Mouse (Mus musculus): ENCODE measurements around the gene Thrb. TPM values are rescaled to one million over a fixed set of nuclear protein-coding genes. Genes with fewer than 3 reads are reported as not detected.

Gene Thrb
- polyA plus RNA-seq, 1 experiment = 0.65 TPM

DNA sequence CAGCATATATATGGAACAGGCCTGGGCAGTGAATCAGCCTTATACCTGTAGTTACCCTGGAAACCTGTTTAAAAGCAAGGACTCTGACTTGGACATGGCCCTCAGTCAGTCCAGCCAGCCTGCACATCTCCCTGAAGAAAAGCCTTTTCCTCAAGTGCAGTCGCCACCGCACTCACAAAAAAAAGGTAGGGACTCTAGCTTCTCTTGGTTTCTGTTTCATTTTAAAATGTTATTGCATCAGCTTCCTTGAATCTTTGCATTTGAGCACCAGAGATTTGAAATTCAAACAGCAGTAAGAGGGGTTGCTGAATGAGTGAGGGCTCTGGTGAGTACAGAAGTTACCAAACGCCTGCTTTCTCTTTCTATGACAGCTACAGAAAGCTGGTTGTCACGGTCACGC is 322.0 kb downstream of the Thrb start:
- DNase-seq (ENCODE audit: low read depth in 1 of 2, low spot score in 2 of 2) = no peak
- Histone ChIP-seq H3K4me3 (ENCODE audit: extremely low read depth, insufficient read depth, insufficient read length) (no peak overlapping the region), H3K27me3 (ENCODE audit: control insufficient read depth, insufficient read depth, low read length) (no peaks in the 10 kb centered on the region), H3K36me3 (ENCODE audit: control insufficient read depth, insufficient read depth, low read length) (no peaks in the 10 kb centered on the region), H3K4me1 (ENCODE audit: control insufficient read depth, insufficient read depth, insufficient read length) (peaks cover 2% of the 10 kb centered on the region; the same call in 1 of the 2 replicates), H3K27ac (ENCODE audit: insufficient read depth, low read length) (no peak overlapping the region)
- 29% methylated on average over 5 of the region's 5 CpGs for WGBS
- TF ChIP-seq CTCF (IDR thresholded peaks at IDR 0.05; ENCODE audit: extremely low read depth, insufficient read depth, insufficient read length, insufficient replicate concordance) = no peak
- no peak for TF ChIP-seq POLR2A (IDR thresholded peaks at IDR 0.05; ENCODE audit: low read depth, low read length)

GRCm38 (mm10) chr14:17983390-17983789 is 323.3 kb downstream of the Thrb start:
- Histone ChIP-seq H3K4me3 (ENCODE audit: extremely low read depth, insufficient read depth, insufficient read length) (no peak overlapping the region), H3K4me1 (ENCODE audit: control insufficient read depth, insufficient read depth, insufficient read length) (peaks cover 2% of the 10 kb centered on the region; the same call in 1 of the 2 replicates), H3K27ac (ENCODE audit: insufficient read depth, low read length) (no peak overlapping the region), H3K27me3 (ENCODE audit: control insufficient read depth, insufficient read depth, low read length) (no peaks in the 10 kb centered on the region), H3K36me3 (ENCODE audit: control insufficient read depth, insufficient read depth, low read length) (no peaks in the 10 kb centered on the region)
- TF ChIP-seq CTCF (IDR thresholded peaks at IDR 0.05; ENCODE audit: extremely low read depth, insufficient read depth, insufficient read length, insufficient replicate concordance) (no peak), POLR2A (IDR thresholded peaks at IDR 0.05; ENCODE audit: low read depth, low read length) (no peak)
- DNase-seq (ENCODE audit: low read depth in 1 of 2, low spot score in 2 of 2) = no peak
- 53% methylated on average over 3 of the region's 3 CpGs for WGBS

DNA sequence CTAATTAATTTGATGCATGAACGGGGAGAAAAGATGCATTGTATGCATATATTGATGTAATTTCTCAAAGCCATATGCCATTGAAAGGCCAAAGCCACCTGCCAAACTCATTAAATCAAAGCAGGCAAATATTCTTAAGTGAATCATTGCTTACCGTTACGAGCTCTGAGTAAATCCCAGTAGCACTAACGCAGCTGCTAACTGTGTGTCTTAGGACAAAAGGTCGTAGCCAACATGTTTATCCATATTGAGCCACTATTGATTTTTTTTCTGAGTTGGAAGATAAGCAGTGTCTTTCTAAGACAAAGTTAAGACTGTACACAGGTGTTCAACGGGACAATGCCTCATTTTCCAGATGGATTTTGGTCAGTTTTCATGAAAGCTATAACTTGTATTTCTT is 323.8 kb downstream of the Thrb start:
- TF ChIP-seq POLR2A (IDR thresholded peaks at IDR 0.05; ENCODE audit: low read depth, low read length) = no peak
- TF ChIP-seq CTCF (IDR thresholded peaks at IDR 0.05; ENCODE audit: extremely low read depth, insufficient read depth, insufficient read length, insufficient replicate concordance) = no peak
- peaks cover 2% of the 10 kb centered on the region; the same call in 1 of the 2 replicates for H3K4me1 ChIP-seq (ENCODE audit: control insufficient read depth, insufficient read depth, insufficient read length)
- WGBS = 82% methylated on average over 6 of the region's 6 CpGs
- no peaks in the 10 kb centered on the region for H3K36me3 ChIP-seq (ENCODE audit: control insufficient read depth, insufficient read depth, low read length)
- H3K4me3 ChIP-seq (ENCODE audit: extremely low read depth, insufficient read depth, insufficient read length) = no peak overlapping the region
- H3K27ac ChIP-seq (ENCODE audit: insufficient read depth, low read length) = no peak overlapping the region
- H3K27me3 ChIP-seq (ENCODE audit: control insufficient read depth, insufficient read depth, low read length) = no peaks in the 10 kb centered on the region
- DNase-seq (ENCODE audit: low read depth in 1 of 2, low spot score in 2 of 2) = no peak

DNA sequence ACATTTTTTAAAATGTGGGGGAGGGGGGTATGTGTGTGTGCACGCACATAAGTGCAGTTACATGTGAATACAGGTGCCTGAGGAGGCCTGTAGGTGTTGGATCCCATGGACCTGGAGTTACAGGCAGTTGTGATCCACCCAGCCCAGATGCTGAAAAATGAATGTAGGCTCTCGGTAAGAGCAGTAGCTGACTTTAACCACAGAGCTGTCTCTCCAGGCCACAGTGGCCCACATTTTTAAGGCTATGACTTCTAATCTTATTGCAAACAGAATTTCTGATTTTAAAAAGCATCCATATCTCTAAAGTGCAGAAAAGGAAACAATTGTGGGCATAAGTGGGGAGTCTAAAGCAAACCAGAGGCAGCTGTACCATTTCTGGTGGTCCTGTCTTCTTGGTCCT is 328.5 kb downstream of the Thrb start:
- WGBS = 71% methylated on average over 2 of the region's 2 CpGs

GRCm38 (mm10) chr14:17989182-17989581 is 329.1 kb downstream of the Thrb start:
- DNase-seq (ENCODE audit: low read depth in 1 of 2, low spot score in 2 of 2) = no peak
- H3K4me3 ChIP-seq (ENCODE audit: extremely low read depth, insufficient read depth, insufficient read length) = no peak overlapping the region
- H3K27me3 ChIP-seq (ENCODE audit: control insufficient read depth, insufficient read depth, low read length) = no peaks in the 10 kb centered on the region
- no peaks in the 10 kb centered on the region for H3K4me1 ChIP-seq (ENCODE audit: control insufficient read depth, insufficient read depth, insufficient read length)
- TF ChIP-seq CTCF (IDR thresholded peaks at IDR 0.05; ENCODE audit: extremely low read depth, insufficient read depth, insufficient read length, insufficient replicate concordance) (no peak), POLR2A (IDR thresholded peaks at IDR 0.05; ENCODE audit: low read depth, low read length) (no peak)
- WGBS = 60% methylated on average over 4 of the region's 4 CpGs
- H3K27ac ChIP-seq (ENCODE audit: insufficient read depth, low read length) = no peak overlapping the region
- H3K36me3 ChIP-seq (ENCODE audit: control insufficient read depth, insufficient read depth, low read length) = no peaks in the 10 kb centered on the region

More for the DNA sequence above, 328.5 kb downstream of the Thrb start:
- Histone ChIP-seq H3K4me3 (ENCODE audit: extremely low read depth, insufficient read depth, insufficient read length) (no peak overlapping the region), H3K27me3 (ENCODE audit: control insufficient read depth, insufficient read depth, low read length) (no peaks in the 10 kb centered on the region), H3K4me1 (ENCODE audit: control insufficient read depth, insufficient read depth, insufficient read length) (no peaks in the 10 kb centered on the region), H3K36me3 (ENCODE audit: control insufficient read depth, insufficient read depth, low read length) (no peaks in the 10 kb centered on the region), H3K27ac (ENCODE audit: insufficient read depth, low read length) (no peak overlapping the region)
- no peak for TF ChIP-seq POLR2A (IDR thresholded peaks at IDR 0.05; ENCODE audit: low read depth, low read length)
- no peak for TF ChIP-seq CTCF (IDR thresholded peaks at IDR 0.05; ENCODE audit: extremely low read depth, insufficient read depth, insufficient read length, insufficient replicate concordance)
- DNase-seq (ENCODE audit: low read depth in 1 of 2, low spot score in 2 of 2) = no peak

DNA sequence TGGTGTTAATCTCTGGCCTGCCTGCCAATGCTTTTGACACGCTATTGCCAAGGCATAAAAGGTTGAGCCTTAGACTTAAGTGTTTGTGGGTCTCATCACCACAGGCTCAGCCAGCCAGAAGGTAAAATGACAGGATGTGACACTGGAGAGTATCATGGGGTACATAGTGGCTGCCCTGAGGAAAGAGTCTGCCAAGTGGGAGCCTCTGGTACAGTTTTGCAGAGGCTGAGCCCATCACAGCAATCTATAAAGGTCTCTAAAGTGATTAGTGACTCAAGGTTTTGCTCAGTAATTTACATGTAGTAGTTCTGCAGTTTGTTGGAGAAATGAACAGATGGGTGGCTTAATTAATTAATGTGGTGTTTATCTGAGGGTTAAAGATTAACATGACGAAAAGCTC is 330.1 kb downstream of the Thrb start:
- H3K27me3 ChIP-seq (ENCODE audit: control insufficient read depth, insufficient read depth, low read length) = no peaks in the 10 kb centered on the region
- no peaks in the 10 kb centered on the region for H3K4me1 ChIP-seq (ENCODE audit: control insufficient read depth, insufficient read depth, insufficient read length)
- WGBS = 83% methylated on average over 2 of the region's 2 CpGs
- H3K27ac ChIP-seq (ENCODE audit: insufficient read depth, low read length) = no peak overlapping the region
- DNase-seq (ENCODE audit: low read depth in 1 of 2, low spot score in 2 of 2) = no peak
- H3K36me3 ChIP-seq (ENCODE audit: control insufficient read depth, insufficient read depth, low read length) = no peaks in the 10 kb centered on the region
- TF ChIP-seq POLR2A (IDR thresholded peaks at IDR 0.05; ENCODE audit: low read depth, low read length) = no peak
- TF ChIP-seq CTCF (IDR thresholded peaks at IDR 0.05; ENCODE audit: extremely low read depth, insufficient read depth, insufficient read length, insufficient replicate concordance) = no peak
- H3K4me3 ChIP-seq (ENCODE audit: extremely low read depth, insufficient read depth, insufficient read length) = no peak overlapping the region

DNA sequence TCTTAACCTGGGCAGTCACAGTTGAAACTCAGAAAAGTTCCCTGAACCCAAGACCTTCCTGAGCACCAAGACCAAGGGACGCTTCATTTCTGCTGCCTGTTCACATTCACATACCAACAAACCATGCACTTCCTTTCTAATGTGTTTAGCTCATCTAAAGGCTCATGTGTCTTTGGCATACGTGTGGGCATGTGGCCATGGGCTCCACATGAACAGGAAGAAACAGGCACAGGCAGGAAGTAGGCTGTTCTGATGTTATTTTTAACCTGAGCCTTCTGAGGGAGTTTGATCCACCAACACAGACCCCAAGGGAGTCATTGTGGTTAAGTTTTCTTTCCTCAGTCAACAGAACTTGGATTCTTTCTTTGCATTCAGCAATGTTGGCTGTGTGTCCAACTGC is 341.8 kb downstream of the Thrb start:
- H3K4me3 ChIP-seq (ENCODE audit: extremely low read depth, insufficient read depth, insufficient read length) = no peak overlapping the region
- TF ChIP-seq POLR2A (IDR thresholded peaks at IDR 0.05; ENCODE audit: low read depth, low read length) (no peak), CTCF (IDR thresholded peaks at IDR 0.05; ENCODE audit: extremely low read depth, insufficient read depth, insufficient read length, insufficient replicate concordance) (no peak)
- peaks cover 12% of the 10 kb centered on the region; the same call in 1 of the 2 replicates for H3K4me1 ChIP-seq (ENCODE audit: control insufficient read depth, insufficient read depth, insufficient read length)
- DNase-seq (ENCODE audit: low read depth in 1 of 2, low spot score in 2 of 2) = peak in 1 of 2 experiments; percentile 46
- peak overlapping the region; percentile 28; the same call in 1 of the 2 replicates for H3K27ac ChIP-seq (ENCODE audit: insufficient read depth, low read length)
- H3K27me3 ChIP-seq (ENCODE audit: control insufficient read depth, insufficient read depth, low read length) = no peaks in the 10 kb centered on the region
- WGBS = 10% methylated on average over 2 of the region's 2 CpGs
- no peaks in the 10 kb centered on the region for H3K36me3 ChIP-seq (ENCODE audit: control insufficient read depth, insufficient read depth, low read length)
